Mouse (Mus musculus) right cerebral cortex, postnatal 25 days (tissue): Measurements from ENCODE around the gene Hspb7.

Experiments used
- DNase-seq: peaks from one replicate; pipeline ENCODE4 v3.0.0; 2022

Hspb7 gene

DNA sequence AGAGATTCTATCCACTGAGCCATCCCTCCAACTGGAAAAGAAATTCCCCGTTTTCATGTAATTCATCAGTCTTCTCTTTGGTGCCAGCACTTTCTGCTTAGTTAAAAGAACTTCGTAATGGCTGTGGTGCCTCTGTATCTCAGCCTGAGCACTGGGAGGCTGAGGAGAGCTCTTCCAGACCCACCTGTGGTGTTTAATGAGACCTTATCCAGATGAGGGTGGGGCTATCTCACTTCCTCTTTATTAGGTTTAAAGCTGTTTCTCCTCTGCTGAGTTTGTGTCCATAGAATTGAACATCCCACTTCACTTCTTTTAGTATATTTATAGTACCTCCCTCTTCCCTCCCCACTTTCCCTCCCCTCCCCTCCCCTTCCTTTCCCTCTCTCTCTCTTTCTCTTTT lies 30.7 kb downstream of the Hspb7 start:
- DNase-seq, result no peak

- no peak for DNase-seq
These were observed 31.4 kb downstream of the Hspb7 start for GRCm38 (mm10) chr4:141451916-141452450.

DNA sequence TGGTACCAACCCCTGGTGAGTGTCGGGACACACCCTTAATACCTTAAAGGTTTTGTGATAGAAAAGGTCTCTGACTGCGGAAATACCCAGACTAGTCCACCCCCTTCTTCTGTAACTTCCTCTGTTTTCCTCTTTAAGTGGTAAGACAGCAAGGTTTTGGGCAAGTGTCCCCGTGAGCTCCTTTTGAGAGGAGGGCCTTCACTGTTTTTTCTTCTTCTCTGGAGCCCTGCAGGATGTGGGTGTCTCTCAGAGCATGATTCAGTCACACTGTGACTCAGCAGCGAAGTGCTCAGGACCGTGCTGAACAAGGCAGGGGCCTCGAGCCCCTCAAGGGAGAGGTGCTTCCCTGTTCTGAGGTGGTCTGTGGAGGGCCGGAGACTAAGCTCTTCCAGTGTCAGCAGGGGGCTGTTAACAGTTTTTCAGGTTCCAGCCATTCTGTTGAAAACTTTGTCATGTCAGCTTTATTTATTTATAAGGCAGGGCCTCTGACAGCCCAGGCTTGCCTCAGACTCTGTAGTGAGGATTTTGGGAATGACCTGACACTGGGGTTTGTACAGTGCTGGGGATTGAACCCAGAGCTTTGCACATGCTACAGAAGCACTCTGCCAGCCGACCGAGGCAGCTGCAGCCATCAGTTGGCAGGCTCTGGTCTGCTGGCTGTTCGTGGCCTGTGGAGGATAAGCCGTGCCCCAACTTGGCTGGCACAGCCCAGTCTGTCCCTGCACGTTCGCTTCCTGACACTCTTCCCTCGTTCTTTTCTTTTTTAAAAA lies 34.2 kb downstream of the Hspb7 start:
- no peak for DNase-seq

DNA sequence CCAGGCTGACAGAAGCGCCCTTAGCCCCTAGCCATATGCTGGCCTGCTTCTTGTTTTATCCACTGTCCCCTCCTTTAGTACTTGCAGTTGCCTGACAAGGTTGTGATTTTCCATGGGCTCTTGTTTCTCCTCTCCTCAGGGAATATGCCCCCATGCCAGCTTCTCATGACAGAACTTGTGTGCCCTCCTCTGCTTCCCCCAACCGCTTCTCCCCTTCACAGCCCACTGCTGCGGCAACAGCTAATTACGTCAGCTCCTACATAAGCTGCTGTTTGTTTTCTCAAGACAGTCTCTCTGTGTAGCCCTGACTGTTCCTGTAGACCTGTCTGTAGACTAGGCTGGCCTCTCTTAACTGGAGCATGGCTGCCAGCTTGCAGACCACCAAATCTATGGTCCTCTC lies 34.9 kb downstream of the Hspb7 start:
- DNase-seq, result no peak

DNA sequence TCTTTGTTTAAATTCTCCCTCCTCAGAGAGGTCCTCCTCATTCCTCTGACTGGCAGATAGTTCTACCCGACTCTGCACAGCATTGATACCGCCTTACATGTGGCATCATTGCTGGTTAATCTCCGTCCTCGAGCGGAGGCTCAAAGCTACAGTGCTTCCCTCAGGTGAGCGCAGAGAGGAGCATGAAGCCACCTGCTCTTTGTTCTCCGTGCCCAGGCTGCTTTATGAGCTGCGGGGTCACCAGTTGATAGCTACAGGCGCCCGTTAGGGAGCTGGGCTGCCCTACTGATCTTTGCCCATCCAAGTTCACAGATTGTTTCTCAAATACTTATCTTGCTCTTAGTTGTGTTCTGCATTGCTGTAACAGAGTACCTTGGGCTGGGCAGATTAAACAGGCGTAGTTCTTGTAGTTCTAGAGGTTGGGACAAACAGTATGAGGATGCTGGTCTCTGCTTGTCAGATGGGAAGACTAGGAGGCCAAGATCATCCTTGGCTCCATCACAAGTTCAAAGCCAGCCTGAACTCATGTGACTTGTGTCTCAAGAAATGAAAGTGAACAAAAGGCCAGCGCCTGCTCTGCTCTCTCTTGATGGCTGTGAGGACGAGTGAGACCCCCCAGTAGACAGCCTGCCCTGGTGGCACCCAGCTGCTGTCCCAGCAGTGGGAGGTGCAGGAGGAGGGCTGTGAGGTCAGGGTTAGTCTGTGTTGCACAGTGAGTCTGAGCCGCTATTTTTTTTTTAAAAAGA lies 35.8 kb downstream of the Hspb7 start:
- DNase-seq, result no peak

GRCm38 (mm10) chr4:141458236-141458635 lies 37.7 kb downstream of the Hspb7 start:
- no peak for DNase-seq

DNA sequence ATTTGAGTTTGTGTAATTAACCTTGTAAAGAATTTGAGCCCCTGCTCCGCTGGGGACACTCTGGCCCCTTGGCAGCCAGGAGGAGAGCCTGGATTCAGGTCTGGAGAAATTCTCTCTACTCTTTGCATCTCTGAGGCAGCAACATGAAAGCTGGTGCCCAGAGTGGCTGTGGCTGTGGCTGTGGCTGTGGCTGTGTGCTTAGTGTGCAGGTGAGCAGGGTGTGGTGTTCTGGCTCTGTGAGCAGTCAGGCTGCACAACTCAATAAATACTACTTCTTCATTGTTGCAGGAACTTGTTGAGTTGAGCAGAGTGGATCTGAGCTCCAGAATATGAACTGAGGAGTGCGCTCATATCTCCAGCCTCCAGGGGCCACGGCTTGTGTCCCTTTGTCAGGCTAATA lies 38.3 kb downstream of the Hspb7 start:
- DNase-seq, result no peak

- no peak for DNase-seq
These were observed 39.2 kb downstream of the Hspb7 start for GRCm38 (mm10) chr4:141459766-141460165.

GRCm38 (mm10) chr4:141460481-141460880 lies 39.9 kb downstream of the Hspb7 start:
- no peak for DNase-seq

DNA sequence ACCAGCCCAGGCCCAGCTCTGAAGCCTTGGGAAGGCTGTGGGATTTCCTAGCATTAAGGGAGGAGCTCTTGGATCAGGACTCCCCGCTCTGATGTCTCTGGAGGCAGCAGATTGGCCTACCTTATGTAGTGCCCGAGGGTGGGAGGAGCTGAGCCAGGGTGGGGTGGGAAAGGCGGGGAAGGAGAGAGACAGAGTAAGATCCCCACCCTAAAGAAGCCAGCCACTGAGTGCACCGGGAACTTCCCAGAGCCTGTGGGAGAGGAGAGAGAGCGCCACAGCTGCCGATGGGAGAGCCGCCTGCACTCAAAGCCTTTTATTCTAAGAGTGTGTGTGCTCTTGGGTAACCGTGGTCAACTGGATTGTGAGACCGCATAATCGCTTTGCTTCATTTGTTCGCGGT lies 40.5 kb downstream of the Hspb7 start:
- DNase-seq, result no peak

- no peak for DNase-seq
These were observed 41.0 kb downstream of the Hspb7 start for GRCm38 (mm10) chr4:141461576-141461975.

- DNase-seq, result no peak
These were observed 42.9 kb downstream of the Hspb7 start for GRCm38 (mm10) chr4:141463472-141463871.

- no peak for DNase-seq
These were observed 44.1 kb downstream of the Hspb7 start for GRCm38 (mm10) chr4:141464722-141465121.

DNA sequence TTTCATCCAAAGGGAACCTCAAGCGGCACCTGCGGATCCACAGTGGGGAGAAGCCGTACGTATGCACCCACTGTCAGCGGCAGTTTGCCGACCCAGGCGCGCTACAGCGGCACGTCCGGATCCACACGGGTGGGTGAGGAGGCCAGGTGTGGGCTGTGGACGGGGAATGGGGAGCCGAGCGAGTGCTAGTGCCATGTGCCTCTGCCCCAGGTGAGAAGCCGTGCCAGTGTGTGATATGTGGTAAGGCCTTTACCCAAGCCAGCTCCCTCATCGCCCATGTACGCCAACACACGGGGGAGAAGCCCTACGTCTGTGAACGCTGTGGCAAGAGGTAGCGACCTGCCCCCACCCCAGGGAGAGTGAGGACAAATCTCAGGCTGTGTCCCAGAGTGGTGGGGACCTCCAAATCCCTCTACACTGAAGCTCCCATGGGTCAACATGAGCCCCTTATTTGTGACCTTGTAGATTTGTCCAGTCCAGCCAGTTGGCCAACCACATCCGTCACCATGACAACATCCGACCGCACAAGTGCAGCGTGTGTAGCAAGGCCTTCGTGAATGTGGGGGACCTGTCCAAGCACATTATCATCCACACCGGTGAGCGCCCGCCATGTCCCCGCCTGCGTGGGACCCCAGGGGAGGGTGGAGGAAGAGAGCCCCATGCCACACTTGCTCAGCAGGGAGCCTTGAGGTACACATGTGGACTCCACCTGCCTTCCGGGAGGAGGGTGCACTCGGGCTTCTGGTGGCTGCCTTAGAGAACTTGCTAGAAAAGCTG lies 45.1 kb downstream of the Hspb7 start:
- DNase-seq, result no peak

DNA sequence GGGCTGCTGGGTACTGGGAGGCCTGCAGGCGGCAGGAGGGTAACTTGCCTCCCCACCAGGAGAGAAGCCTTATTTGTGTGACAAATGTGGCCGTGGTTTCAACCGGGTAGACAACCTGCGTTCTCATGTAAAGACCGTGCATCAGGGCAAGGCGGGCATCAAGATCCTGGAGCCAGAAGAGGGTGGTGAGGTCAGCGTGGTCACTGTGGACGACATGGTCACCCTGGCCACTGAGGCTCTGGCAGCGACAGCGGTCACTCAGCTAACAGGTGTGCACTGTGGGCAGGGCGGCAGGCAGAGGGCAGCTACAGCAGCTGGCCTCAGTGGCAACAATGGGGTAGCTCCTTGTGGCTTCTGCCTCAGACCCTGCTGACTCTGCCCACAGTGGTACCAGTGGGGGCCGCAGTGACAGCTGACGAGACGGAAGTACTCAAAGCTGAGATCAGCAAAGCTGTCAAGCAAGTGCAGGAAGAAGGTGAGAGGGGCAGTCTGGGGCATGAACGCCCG lies 45.8 kb downstream of the Hspb7 start:
- no peak for DNase-seq

DNA sequence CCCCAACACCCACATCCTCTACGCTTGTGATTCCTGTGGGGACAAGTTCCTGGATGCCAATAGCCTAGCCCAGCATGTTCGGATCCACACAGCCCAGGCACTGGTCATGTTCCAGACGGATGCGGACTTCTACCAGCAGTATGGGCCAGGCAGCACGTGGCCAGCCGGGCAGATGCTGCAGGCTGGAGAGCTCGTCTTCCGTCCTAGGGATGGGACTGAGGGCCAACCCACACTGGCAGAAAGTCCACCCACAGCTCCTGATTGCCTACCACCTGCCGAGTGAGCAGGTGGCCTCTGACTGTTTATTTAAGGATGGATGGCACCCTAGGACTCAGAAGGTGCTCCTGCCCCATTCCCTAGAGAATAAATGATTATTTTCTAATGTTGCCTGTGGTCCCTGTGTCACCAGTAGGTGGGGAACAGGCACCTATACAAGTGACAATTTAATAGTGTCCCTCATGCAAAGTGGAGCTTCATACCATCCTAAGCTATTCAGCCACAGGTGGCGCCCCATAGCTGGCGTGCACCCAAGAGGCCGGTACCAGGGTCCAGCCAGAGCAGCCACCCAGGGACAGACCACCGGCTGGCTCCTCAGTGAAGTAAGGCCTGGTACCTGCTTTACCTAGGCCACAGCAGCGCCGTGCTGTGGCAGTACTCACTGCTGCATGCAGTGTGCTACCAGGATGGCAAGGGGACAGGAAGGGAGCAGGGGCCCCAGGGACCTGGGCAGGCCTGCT lies 46.4 kb downstream of the Hspb7 start:
- no peak for DNase-seq

GRCm38 (mm10) chr4:141467581-141467927 lies 47.0 kb downstream of the Hspb7 start:
- DNase-seq, result no peak

DNA sequence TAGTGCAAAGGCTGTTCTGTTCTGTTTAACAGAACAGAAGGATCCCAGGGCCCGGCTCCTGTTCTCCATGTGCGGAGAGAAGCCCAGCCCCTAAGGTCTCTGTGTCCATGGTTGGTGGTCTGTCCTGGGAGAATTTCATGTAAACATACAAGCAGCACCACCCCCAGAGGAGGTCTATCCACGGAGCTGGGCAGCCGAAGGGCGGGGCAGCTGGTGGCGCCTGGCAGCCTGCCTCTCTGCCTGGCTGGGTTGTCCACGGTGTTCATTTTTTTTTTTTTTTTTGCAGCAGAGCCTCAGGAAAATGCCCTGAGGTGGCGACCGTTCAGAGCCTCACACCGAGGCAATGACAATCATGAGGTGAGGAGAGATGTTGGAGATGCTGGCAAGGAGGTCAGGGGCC lies 48.0 kb downstream of the Hspb7 start:
- no peak for DNase-seq

- no peak for DNase-seq
These were observed 48.8 kb downstream of the Hspb7 start for GRCm38 (mm10) chr4:141469343-141469742.

DNA sequence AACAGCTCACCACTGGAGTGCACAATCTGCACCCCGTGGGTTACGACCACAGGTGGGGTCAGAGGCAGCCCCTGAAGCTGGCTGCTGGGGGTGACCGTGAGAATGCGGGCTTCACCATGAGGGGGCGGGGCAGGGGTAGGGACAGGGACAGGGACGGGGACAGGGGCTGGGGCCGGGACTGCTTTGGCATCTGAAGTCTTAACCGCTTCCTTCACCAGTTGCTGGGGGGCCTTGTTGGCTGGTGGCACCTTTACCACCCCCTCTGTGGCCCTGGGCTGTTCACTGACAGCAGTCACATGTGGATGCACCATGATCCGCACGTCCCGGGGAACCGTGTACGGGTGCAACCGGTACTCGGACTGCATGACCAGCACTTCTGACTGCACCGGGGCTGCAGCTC lies 50.9 kb downstream of the Hspb7 start:
- no peak for DNase-seq

DNA sequence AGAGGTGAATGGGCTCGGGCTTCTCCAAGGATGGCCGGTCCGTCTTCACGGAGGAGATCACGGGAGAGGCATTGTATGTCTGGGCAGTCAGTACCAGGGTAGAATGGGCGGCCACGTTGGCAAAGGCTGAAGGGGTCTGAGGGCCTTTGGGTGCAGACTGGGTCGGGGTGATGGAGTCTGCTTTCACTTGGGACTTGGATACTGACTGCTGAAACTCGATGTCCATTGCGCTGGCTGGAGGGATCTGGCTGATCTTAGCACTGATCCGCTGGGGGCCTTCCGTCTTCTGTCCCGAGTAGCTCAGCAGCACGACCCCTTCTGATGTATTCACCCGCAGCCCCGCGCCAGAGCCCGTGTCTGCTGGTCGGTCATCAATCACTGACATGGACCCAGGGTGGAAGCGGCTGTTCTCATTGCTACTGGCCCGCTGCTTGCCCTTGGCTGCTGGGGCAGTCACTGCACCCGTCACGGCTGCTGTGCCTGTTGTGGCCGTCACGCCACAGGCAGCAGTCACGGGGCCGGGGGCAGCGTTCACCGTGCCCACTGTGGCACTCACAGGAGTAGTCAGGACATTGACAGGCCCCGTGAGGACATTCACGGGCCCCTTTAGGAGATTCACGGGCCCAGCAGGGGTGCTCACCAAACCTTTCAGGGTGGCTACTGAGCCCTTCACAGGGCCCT lies 52.2 kb downstream of the Hspb7 start:
- DNase-seq, result no peak

DNA sequence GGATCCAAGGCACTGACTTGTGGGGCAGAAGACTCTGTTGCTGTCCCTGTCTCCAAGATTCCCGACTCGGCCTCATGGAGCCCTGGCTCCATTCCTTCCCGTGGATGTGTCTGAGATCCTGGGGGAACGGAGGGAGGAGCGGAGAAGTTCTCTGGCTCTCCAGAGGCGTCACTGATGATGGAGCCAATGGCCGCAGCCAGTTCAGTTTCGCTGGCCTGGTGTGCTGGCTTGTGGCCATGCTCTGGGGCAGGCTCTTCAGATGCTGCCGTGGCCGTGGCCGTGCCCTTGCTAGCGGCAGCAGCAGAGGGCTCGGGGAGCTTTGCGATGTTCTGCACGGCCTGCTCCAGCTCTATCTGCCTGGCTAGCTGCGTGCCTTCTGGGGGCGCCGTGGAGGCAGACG lies 53.9 kb downstream of the Hspb7 start:
- no peak for DNase-seq
